Mouse (Mus musculus) skeletal muscle tissue, adult 2 months (tissue): ENCODE results near the gene Suco.

Experiments
- DNase-seq: peaks from one replicate; pipeline ENCODE4 v3.0.0-alpha.2; 2012; ENCODE audit warnings: low read depth, low spot score

Gene Suco

GRCm38 (mm10) chr1:161894126-161894525 is 17.6 kb upstream of the Suco start:
- no peak for DNase-seq

GRCm38 (mm10) chr1:161888823-161889222 is 12.3 kb upstream of the Suco start:
- no peak for DNase-seq

GRCm38 (mm10) chr1:161887679-161888260 is 11.3 kb upstream of the Suco start:
- no peak for DNase-seq

- no peak for DNase-seq
Observed at GRCm38 (mm10) chr1:161885762-161886161, 9.3 kb upstream of the Suco start.

- DNase-seq, result no peak
Observed at GRCm38 (mm10) chr1:161877580-161878142, 1.2 kb upstream of the Suco start.

- DNase-seq, result peak; percentile 25
Observed at GRCm38 (mm10) chr1:161875706-161876552, 553 bp downstream of the Suco start.

GRCm38 (mm10) chr1:161869422-161869821 is 7.1 kb downstream of the Suco start:
- DNase-seq, result no peak

- no peak for DNase-seq
Observed at GRCm38 (mm10) chr1:161868413-161868812, 8.1 kb downstream of the Suco start.

- no peak for DNase-seq
Observed at GRCm38 (mm10) chr1:161863742-161864141, 12.7 kb downstream of the Suco start.

- no peak for DNase-seq
Observed at GRCm38 (mm10) chr1:161859248-161859647, 17.2 kb downstream of the Suco start.

GRCm38 (mm10) chr1:161826677-161827076 is 49.8 kb downstream of the Suco start:
- DNase-seq, result no peak

GRCm38 (mm10) chr1:161809428-161809827 is 67.1 kb downstream of the Suco start:
- DNase-seq, result no peak

GRCm38 (mm10) chr1:161808980-161809379 is 67.5 kb downstream of the Suco start:
- no peak for DNase-seq

GRCm38 (mm10) chr1:161804541-161804971 is 71.9 kb downstream of the Suco start:
- no peak for DNase-seq

- DNase-seq, result no peak
Observed at GRCm38 (mm10) chr1:161801321-161801720, 75.2 kb downstream of the Suco start.

GRCm38 (mm10) chr1:161800256-161800655 is 76.2 kb downstream of the Suco start:
- no peak for DNase-seq

- DNase-seq, result no peak
Observed at GRCm38 (mm10) chr1:161799791-161800190, 76.7 kb downstream of the Suco start.

GRCm38 (mm10) chr1:161798866-161799265 is 77.6 kb downstream of the Suco start:
- DNase-seq, result no peak

- no peak for DNase-seq
Observed at GRCm38 (mm10) chr1:161794447-161795211, 81.9 kb downstream of the Suco start.

- DNase-seq, result no peak
Observed at GRCm38 (mm10) chr1:161793321-161793720, 83.2 kb downstream of the Suco start.

GRCm38 (mm10) chr1:161792687-161792969 is 83.9 kb downstream of the Suco start:
- no peak for DNase-seq
